Mouse (Mus musculus) WW6 (cell line): ENCODE measurements at regions not wholly inside any gene's neighbourhood (a gene's known extent, or its start where the extent isn't known, plus 50 kb on each side); places are given as distances from the start of the nearest gene placed in this dataset.
A peak's percentile ranks its signal among the peaks of the same experiment; 100 is the strongest.

Experiments
- DNase-seq: peaks from one replicate; pipeline ENCODE4 v3.0.0-alpha.2; 2013; ENCODE audit warnings: low read depth, low spot score

GRCm38 (mm10) chr3:150109561-150109960 is 1119.2 kb upstream of the Adgrl2 start:
- no peak for DNase-seq

DNA sequence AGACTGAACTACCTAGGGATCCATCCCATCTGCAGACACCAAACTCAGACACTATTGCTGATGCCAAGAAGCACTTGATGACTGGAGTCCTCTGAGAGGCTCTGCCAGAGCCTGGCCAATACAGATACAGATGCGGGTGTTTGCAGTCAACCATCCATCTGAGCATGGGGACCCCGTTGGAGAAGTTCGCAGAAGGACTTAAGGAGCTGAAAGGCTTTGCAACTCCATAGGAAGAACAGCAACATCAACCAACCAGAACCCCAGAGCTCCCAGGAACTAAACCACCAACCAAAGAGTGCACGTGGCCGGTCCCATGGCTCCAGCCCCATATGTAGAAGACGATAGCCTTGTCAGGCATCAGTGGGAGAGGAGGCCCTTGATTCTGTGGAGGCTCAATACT is 1121.9 kb upstream of the Adgrl2 start:
- no peak for DNase-seq

DNA sequence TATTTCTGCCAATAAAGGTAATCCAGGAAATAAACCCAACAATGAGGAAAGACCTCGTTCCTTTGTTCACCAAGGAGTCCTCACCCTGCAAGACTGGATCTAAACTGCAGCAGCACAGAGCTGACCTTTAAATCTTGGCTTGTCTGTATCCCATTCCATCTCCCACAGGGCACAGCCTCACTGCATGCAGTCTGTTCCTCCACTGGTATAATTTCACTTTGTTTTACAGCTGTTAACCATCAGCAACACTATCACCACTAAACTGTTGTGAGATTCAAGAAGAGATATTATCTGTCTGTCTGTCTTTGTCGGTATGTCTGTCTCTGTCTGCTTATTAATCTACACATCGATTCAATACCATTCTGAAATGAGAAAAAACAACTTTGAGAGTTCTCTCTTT is 1129.5 kb upstream of the Adgrl2 start:
- DNase-seq = no peak

DNA sequence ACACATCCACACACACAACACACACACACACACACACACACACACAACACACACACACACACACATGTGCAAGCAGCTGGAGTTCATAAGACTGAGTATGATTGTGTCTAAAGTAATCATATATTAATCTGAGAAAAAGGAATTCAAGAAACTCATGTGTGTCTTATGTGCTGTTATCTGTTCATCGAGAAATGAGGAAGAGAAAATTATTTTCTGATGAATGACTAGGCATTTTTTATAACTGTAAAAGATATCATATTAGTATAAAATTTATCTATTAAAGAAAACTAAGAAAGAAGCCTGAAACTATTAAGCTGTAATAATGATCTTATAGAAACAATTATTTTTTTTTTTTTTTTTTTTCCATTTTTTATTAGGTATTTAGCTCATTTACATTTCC is 1156.3 kb upstream of the Adgrl2 start:
- DNase-seq = no peak

GRCm38 (mm10) chr3:150151152-150151822 is 1160.9 kb upstream of the Adgrl2 start:
- no peak for DNase-seq

DNA sequence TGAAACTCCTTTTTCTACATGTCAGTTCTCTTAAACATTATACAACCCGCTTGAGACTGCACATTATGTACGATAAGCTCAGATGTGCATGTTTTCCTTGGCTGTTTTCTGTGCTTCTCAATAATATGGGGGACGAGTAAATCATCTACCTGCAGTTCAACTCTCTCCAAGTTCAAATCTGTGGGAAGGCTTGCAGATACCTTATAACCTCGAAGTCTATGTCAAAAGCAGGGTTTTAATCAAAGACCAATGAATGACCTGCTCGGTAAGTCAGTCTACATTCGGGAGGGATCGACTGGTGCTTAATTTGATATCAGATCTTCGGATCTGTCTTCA is 1161.4 kb upstream of the Adgrl2 start:
- no peak for DNase-seq

DNA sequence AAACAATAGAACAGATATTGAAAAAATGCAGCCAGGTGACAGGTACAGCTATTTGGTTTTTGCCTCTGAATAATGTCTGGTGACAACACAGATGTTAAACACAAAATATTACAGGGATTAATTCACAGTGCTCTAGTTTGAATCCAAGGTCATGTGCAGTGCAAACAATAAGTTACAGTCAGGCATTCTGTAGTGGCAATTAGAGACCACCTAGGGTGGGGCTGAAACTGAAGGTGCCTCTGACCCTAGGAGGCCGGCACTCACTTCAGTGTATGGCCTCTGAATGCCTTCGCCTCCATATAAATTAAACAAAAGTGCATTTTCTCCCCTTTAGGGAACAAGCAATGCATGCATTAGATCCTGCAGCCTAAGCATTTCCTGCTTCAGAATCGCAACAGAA is 1162.5 kb upstream of the Adgrl2 start:
- no peak for DNase-seq

- no peak for DNase-seq
Observed at GRCm38 (mm10) chr3:150185807-150186206, 1195.5 kb upstream of the Adgrl2 start.

DNA sequence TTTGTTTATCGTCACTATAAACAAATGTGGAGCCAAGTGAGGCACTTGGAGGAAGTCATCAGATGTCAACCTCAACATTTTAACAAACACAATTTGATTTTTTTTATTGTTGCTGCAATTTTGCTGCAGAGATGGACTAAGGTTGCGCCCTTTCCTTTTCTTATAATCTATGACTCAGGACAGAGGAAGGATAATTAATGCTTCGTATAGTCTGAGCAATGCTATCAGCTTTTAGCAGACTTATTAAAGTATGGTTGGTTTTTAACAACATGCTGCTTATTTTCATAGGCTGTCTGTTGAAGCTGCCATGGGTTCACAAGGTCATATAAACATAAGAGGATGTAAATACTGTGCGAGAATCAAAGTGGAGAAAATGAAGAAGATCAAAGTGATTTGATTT is 1202.8 kb upstream of the Adgrl2 start:
- DNase-seq = no peak

- DNase-seq = no peak
Observed at GRCm38 (mm10) chr3:150198492-150198891, 1208.1 kb upstream of the Adgrl2 start.

DNA sequence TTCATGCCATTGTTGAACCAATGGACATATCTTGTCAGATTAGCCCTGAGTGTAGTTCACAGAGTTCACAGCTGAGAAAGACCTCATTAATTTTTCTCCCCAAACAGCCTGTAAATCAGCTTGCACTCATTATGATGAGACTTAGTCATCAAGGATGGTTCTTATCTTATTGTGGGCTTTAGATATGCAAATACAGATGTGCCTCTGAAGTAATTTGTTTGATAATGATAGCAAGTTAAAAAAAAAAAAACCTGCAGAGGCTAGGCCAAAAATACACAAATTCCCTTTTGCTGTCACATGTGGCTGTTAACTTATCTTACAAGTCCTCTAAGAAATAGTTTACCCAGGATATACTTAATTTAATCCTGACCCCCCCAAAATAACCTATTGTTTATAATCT is 1215.5 kb upstream of the Adgrl2 start:
- no peak for DNase-seq

GRCm38 (mm10) chr3:150233279-150233678 is 1204.4 kb upstream of the Adgrl4 start:
- DNase-seq = no peak

- no peak for DNase-seq
Observed at GRCm38 (mm10) chr3:150236946-150237600, 1200.6 kb upstream of the Adgrl4 start.

- no peak for DNase-seq
Observed at GRCm38 (mm10) chr3:150275038-150275437, 1162.6 kb upstream of the Adgrl4 start.

GRCm38 (mm10) chr3:150296057-150296710 is 1141.5 kb upstream of the Adgrl4 start:
- DNase-seq = no peak

DNA sequence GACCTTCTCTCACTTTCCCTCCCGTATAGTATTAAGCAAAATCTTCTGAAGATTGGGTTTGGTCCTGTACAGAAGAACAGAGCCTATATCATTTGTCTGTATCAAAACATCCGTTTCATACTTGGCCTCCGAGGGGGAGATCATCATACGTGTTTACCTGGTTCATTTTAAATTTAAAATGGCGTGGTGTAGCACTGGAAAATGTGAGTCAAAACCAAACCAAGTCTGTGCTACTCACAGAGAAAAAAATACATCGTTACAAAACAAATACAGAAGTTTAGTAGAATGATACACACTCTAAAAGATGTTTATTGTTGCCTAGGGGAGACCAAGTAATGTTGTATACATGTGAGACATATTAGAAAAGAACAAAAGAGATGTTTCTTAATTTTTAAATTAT is 1108.9 kb upstream of the Adgrl4 start:
- no peak for DNase-seq

GRCm38 (mm10) chr3:150352139-150352725 is 1085.5 kb upstream of the Adgrl4 start:
- DNase-seq = no peak

- no peak for DNase-seq
Observed at GRCm38 (mm10) chr3:150365766-150366165, 1071.9 kb upstream of the Adgrl4 start.

DNA sequence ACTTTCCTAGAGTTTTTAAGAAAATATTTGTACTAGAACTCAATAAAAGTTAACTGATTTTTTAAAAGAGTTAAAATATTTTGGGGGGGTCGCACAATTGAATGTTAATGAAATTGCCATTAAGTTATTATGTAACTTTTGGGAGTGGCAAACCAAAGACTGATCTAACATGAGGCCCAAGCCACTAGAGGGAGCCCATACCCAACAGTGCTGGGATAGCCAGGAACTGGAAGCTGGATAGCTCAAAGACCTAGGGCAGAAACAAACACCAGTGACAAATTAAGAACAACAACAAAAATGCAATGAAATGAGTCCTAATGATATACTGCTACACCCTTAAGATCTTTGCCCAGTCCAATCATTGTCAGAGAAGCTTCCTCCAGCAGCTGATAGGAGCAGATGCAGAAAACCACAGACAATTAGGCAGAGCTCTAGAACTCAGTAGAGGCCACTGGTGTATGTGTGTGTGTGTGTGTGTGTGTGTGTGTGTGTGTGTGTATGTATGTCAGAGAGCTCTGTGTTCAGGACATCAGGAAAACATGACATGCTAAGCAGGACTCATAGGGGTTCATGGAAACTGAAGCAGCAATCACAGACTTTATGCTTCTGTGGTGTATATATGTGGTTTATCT is 1052.6 kb upstream of the Adgrl4 start:
- peak; percentile 7 for DNase-seq

DNA sequence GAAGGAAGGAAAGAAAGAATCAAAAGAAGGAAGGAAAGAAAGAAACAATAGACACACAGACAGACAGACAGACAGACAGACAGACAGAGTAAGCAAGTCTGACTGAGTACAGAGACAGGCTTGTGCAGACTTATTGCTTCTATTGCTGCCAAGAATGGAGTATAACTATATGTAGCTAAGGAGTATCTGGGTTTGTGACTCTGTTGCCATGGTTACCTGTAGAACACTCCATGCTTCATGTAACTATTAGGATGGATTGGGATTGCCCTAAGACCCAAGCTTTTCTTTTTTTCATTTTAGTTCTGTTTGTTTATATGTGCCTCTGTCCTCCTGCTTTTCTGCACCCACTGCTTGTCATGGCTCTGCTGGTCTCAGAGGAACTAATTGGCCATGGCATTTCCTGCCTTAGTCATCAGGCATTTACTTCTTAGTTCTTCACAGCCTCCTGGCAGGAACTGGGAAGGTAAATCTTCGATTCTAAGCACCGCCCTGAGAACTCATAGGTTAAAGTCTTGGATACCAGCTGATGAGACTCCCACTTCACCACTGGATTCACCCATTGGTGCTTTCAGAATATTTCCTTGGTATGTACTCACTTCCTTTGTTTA is 1035.9 kb upstream of the Adgrl4 start:
- no peak for DNase-seq

- no peak for DNase-seq
Observed at GRCm38 (mm10) chr3:150406086-150406485, 1031.6 kb upstream of the Adgrl4 start.

- DNase-seq = no peak
Observed at GRCm38 (mm10) chr3:150415277-150415676, 1022.4 kb upstream of the Adgrl4 start.
